Mouse (Mus musculus) ovary, adult 10 weeks (tissue): Measurements from ENCODE around the gene Foxi2. TPM values are rescaled to one million over a fixed set of nuclear protein-coding genes. Genes with fewer than 3 reads are reported as not detected.

Experiments
- polyA plus RNA-seq: library from polyadenylated mRNA; stranded (reverse); fragments of 350-450 nt; fragmentation: Illumina TruSeq; extraction: RNeasy Lipid Tissue Mini Kit (QIAGEN cat#74804); gene quantifications from one replicate; pipeline ENCODE4 v1.2.3, GENCODE M21; 2014

The Foxi2 gene
- not detected for polyA plus RNA-seq

GRCm38 (mm10) chr7:135410237-135410965, at the start of gene Foxi2:
Gene Foxi2, plus strand, starts transcription at chr7:135410308.

Other genes starting within 250 kb of the Foxi2 start
- gene Nps, start 151.6 kb upstream of the Foxi2 start, polyA plus RNA-seq: 1.0 TPM
- gene Clrn3, start 118.3 kb downstream of the Foxi2 start, polyA plus RNA-seq: not detected
- 16.8 TPM for gene Ptpre, start 127.2 kb downstream of the Foxi2 start, polyA plus RNA-seq